Mouse (Mus musculus) liver, adult 2 months (tissue): ENCODE measurements around the gene Grn. TPM values are rescaled to one million over a fixed set of nuclear protein-coding genes. Genes with fewer than 3 reads are reported as not detected.

ENCODE experiments used
- DNase-seq: peaks from one replicate; pipeline ENCODE4 v3.0.0-alpha.2; 2011; ENCODE audit warnings: low read depth, low spot score; ENCODE audit errors: extremely low read depth
- H3K27ac ChIP-seq: fragments of 200-500 bp; replicated peaks from 2 replicates; pipeline ENCODE4 v1.5.1; 2012; ENCODE audit warnings: low read depth, mild to moderate bottlenecking, control low read depth, inconsistent platforms, low read length; ENCODE audit not compliant: insufficient read depth
- H3K27me3 ChIP-seq: fragments of 200-500 bp; 2 replicates; pipeline ENCODE4 v1.6.1; 2012; ENCODE audit warnings: mild to moderate bottlenecking, moderate library complexity, low read length, inconsistent platforms; ENCODE audit not compliant: control insufficient read depth, insufficient read depth
- H3K36me3 ChIP-seq: fragments of 200-500 bp; 2 replicates; pipeline ENCODE4 v1.6.1; 2012; ENCODE audit warnings: low read length, inconsistent platforms; ENCODE audit not compliant: control insufficient read depth, insufficient read depth
- H3K4me1 ChIP-seq: fragments of 200-500 bp; 2 replicates; pipeline ENCODE4 v1.6.1; 2011; ENCODE audit warnings: low read length; ENCODE audit not compliant: control insufficient read depth, insufficient read depth
- H3K4me3 ChIP-seq: fragments of 200-500 bp; 2 replicates; pipeline ENCODE4 v1.5.1; 2011; ENCODE audit warnings: low read depth, mild to moderate bottlenecking, control low read depth, low read length, moderate library complexity; ENCODE audit not compliant: insufficient read depth
- H3K79me2 ChIP-seq: fragments of 200-500 bp; 2 replicates; pipeline ENCODE4 v1.6.1; 2012; ENCODE audit warnings: inconsistent platforms, mild to moderate bottlenecking, low read length, moderate library complexity; ENCODE audit not compliant: control insufficient read depth, insufficient read depth
- H3K9ac ChIP-seq: fragments of 200-500 bp; 2 replicates; pipeline ENCODE4 v1.6.1; 2012; ENCODE audit warnings: low read depth, mild to moderate bottlenecking, control low read depth, inconsistent platforms, low read length
- CTCF ChIP-seq: fragments of 200-500 bp; IDR thresholded peaks from 2 replicates; pipeline ENCODE4 v1.5.1; 2011; ENCODE audit warnings: low read depth, low read length, control low read depth
- POLR2A ChIP-seq: fragments of 200-500 bp; IDR thresholded peaks from 2 replicates; pipeline ENCODE4 v1.6.1; 2011; ENCODE audit warnings: low read length, control low read depth; ENCODE audit not compliant: insufficient read depth; ENCODE audit errors: extremely low read depth
- WGBS: fragments of 180-500 bp; shearing (Covaris S2); methylation state at CpG from one replicate; pipeline ENCODE4 v1.1.7; 2018; 5-methylcytosine and 5-hydroxymethylcytosine counted together
- polyA plus RNA-seq: library from polyadenylated mRNA; depleted of rRNA; stranded (reverse); fragments of >200 nt; gene quantifications from 2 replicates; pipeline ENCODE4 v1.2.3, GENCODE M21; 2012
- total RNA-seq: library from RNA; depleted of rRNA; stranded (reverse); fragments of >200 nt; gene quantifications from 2 replicates; pipeline ENCODE4 v1.2.3, GENCODE M21; 2014

Gene Grn
- total and polyA plus RNA-seq, 2 experiments: 53.7 to 155 TPM

- Histone ChIP-seq H3K4me1 (peaks cover 18% of the 10 kb centered on the region), H3K4me3 (peak overlapping the region; percentile 55), H3K27me3 (no peaks in the 10 kb centered on the region), H3K36me3 (peaks cover 11% of the 10 kb centered on the region; the same call in 1 of the 2 replicates), H3K27ac (peak overlapping the region; percentile 83), H3K79me2 (no peaks in the 10 kb centered on the region; the same call in 1 of the 2 replicates), H3K9ac (peak overlapping the region; percentile 79)
- 24% methylated on average over 16 of the region's 16 CpGs for WGBS
- no peak for TF ChIP-seq POLR2A
- TF ChIP-seq CTCF: no peak
- DNase-seq: peak; percentile 42
Measured at GRCm38 (mm10) chr11:102432115-102432843, 2.2 kb downstream of the Grn start.

- peaks cover 18% of the 10 kb centered on the region for H3K4me1 ChIP-seq
- H3K36me3 ChIP-seq: peaks cover 11% of the 10 kb centered on the region; the same call in 1 of the 2 replicates
- H3K9ac ChIP-seq: peak overlapping the region; percentile 39
- H3K4me3 ChIP-seq: no peak overlapping the region
- no peaks in the 10 kb centered on the region for H3K27me3 ChIP-seq
- no peaks in the 10 kb centered on the region; the same call in 1 of the 2 replicates for H3K79me2 ChIP-seq
- peak overlapping the region; percentile 83 for H3K27ac ChIP-seq
- no peak for TF ChIP-seq POLR2A
- no peak for TF ChIP-seq CTCF
- WGBS: 20% methylated on average over 6 of the region's 6 CpGs
- peak; percentile 99 for DNase-seq
Measured at GRCm38 (mm10) chr11:102432896-102433295, 2.8 kb downstream of the Grn start.

GRCm38 (mm10) chr11:102433866-102434265 lies 3.8 kb downstream of the Grn start:
- Histone ChIP-seq H3K79me2 (no peaks in the 10 kb centered on the region; the same call in 1 of the 2 replicates), H3K36me3 (peaks cover 11% of the 10 kb centered on the region; the same call in 1 of the 2 replicates), H3K9ac (0 out of 2 replicates have a peak overlapping the region, but pooled peaks have one; percentile 39), H3K4me3 (no peak overlapping the region), H3K27ac (no peak overlapping the region), H3K4me1 (peaks cover 18% of the 10 kb centered on the region), H3K27me3 (no peaks in the 10 kb centered on the region)
- 84% methylated on average over 7 of the region's 7 CpGs for WGBS
- no peak for TF ChIP-seq POLR2A
- TF ChIP-seq CTCF: no peak
- DNase-seq: no peak

- Histone ChIP-seq H3K27me3 (no peaks in the 10 kb centered on the region), H3K4me1 (peaks cover 17% of the 10 kb centered on the region), H3K27ac (no peak overlapping the region), H3K79me2 (no peaks in the 10 kb centered on the region; the same call in 1 of the 2 replicates), H3K36me3 (peaks cover 11% of the 10 kb centered on the region; the same call in 1 of the 2 replicates), H3K9ac (no peak overlapping the region), H3K4me3 (no peak overlapping the region)
- TF ChIP-seq CTCF (peak; percentile 92), POLR2A (no peak)
- 23% methylated on average over 7 of the region's 7 CpGs for WGBS
- DNase-seq: peak; percentile 64
Measured at GRCm38 (mm10) chr11:102434406-102434805, 4.3 kb downstream of the Grn start.

- TF ChIP-seq CTCF (no peak), POLR2A (no peak)
- Histone ChIP-seq H3K4me1 (peaks cover 16% of the 10 kb centered on the region), H3K27ac (no peak overlapping the region), H3K9ac (no peak overlapping the region), H3K4me3 (no peak overlapping the region), H3K27me3 (no peaks in the 10 kb centered on the region), H3K36me3 (peaks cover 11% of the 10 kb centered on the region; the same call in 1 of the 2 replicates), H3K79me2 (no peaks in the 10 kb centered on the region; the same call in 1 of the 2 replicates)
- DNase-seq: no peak
- 86% methylated on average over 11 of the region's 11 CpGs for WGBS
Measured at GRCm38 (mm10) chr11:102434816-102435705, 4.9 kb downstream of the Grn start.
